Mouse (Mus musculus): ENCODE measurements around the gene Mok. TPM values are rescaled to one million over a fixed set of nuclear protein-coding genes. Genes with fewer than 3 reads are reported as not detected.

Mok gene
- polyA plus RNA-seq, 1 experiment: 3.3 TPM

DNA sequence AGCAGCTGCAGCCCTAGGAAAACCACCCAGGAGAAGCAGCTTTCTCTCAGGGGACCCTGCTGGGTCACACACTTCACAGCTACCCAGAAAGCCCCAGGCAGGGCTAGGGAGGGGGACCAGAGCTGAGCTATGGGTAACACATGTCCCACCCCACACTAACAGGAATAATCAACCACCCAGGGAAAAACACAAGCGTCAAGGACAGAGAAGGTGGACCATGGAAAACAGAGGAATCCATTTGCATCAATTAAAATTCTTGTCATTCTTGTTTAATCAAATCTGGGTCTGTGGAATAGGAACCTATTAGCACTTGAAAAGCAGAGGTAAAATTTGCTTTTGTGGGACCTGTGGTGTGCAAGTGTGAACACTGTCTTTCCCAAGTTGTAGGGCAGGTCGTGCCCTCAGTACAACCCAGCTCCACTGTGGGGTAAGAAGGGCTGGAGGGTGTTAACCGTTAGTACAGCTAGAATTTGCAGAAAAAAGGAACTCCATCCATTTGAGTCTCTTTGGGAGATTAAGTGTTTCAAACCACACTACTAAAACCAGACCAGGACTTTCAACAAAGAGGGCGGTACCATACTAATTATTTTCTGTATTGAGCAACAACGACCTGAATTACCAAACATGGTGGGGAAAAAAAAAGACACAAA, 3.4 kb downstream of the Mok start:
- Histone ChIP-seq H3K4me2 (ENCODE audit: low read depth) (no peak overlapping the region), H3K79me2 (ENCODE audit: control insufficient read depth, insufficient read depth) (no peaks in the 10 kb centered on the region)
- no peak for TF ChIP-seq USF1 (IDR thresholded peaks at IDR 0.05; ENCODE audit: low read depth)
- no peak for TF ChIP-seq MYOD1 (IDR thresholded peaks at IDR 0.05; ENCODE audit: control insufficient read depth in 1 of 3, insufficient read length in 2 of 3, low read depth in 2 of 3)
- TF ChIP-seq POLR2AphosphoS2 (IDR thresholded peaks at IDR 0.05; ENCODE audit: insufficient read length, low read depth): no peak
- no peak for TF ChIP-seq MYOG (IDR thresholded peaks at IDR 0.05; ENCODE audit: control insufficient read depth in 1 of 3, insufficient read depth in 1 of 3, insufficient read length in 2 of 3, low read depth in 2 of 3)
- no peak for TF ChIP-seq TCF12 (IDR thresholded peaks at IDR 0.05; ENCODE audit: insufficient read depth, poor library complexity, severe bottlenecking)
- TF ChIP-seq MAX (IDR thresholded peaks at IDR 0.05; ENCODE audit: low read depth): no peak
- TF ChIP-seq POLR2A (IDR thresholded peaks at IDR 0.05; ENCODE audit: insufficient read length, low read depth): no peak
- no peak for TF ChIP-seq E2F4 (IDR thresholded peaks at IDR 0.05; ENCODE audit: insufficient read depth)
- TF ChIP-seq TCF3 (IDR thresholded peaks at IDR 0.05; ENCODE audit: insufficient read length, low read depth): no peak
- no peak for TF ChIP-seq SRF (IDR thresholded peaks at IDR 0.05; ENCODE audit: control insufficient read depth, insufficient read length, low read depth)
- TF ChIP-seq REST (IDR thresholded peaks at IDR 0.05; ENCODE audit: insufficient read depth, insufficient read length): no peak
- TF ChIP-seq CEBPB (IDR thresholded peaks at IDR 0.05; ENCODE audit: insufficient read depth, poor library complexity, severe bottlenecking): no peak

DNA sequence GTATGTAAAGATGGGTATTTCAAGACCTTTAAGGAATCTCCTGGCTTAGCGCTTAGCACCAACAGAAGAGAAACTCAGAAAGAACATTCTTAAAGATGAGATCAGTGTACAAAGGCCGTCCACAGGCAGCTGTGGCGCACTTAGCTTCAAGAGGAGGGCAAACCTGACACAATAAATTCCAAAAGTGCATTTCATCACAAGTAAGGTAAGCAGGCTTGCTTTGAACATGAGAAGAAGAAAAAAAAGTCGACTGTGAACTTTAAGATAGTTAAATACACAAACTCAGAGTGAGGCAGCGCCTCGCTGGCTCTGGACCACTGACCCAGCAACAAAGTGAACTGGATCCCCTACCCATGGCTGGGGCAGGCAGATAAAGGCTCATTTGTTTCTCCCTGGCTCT, 4.0 kb downstream of the Mok start:
- TF ChIP-seq CEBPB (IDR thresholded peaks at IDR 0.05; ENCODE audit: insufficient read depth, poor library complexity, severe bottlenecking) (no peak), USF1 (IDR thresholded peaks at IDR 0.05; ENCODE audit: low read depth) (no peak), SRF (IDR thresholded peaks at IDR 0.05; ENCODE audit: control insufficient read depth, insufficient read length, low read depth) (no peak), E2F4 (IDR thresholded peaks at IDR 0.05; ENCODE audit: insufficient read depth) (no peak), TCF12 (IDR thresholded peaks at IDR 0.05; ENCODE audit: insufficient read depth, poor library complexity, severe bottlenecking) (no peak), MAX (IDR thresholded peaks at IDR 0.05; ENCODE audit: low read depth) (no peak), MYOD1 (IDR thresholded peaks at IDR 0.05; ENCODE audit: control insufficient read depth in 1 of 3, insufficient read length in 2 of 3, low read depth in 2 of 3) (no peak), POLR2A (IDR thresholded peaks at IDR 0.05; ENCODE audit: insufficient read length, low read depth) (no peak), MYOG (IDR thresholded peaks at IDR 0.05; ENCODE audit: control insufficient read depth in 1 of 3, insufficient read depth in 1 of 3, insufficient read length in 2 of 3, low read depth in 2 of 3) (no peak), POLR2AphosphoS2 (IDR thresholded peaks at IDR 0.05; ENCODE audit: insufficient read length, low read depth) (no peak), TCF3 (IDR thresholded peaks at IDR 0.05; ENCODE audit: insufficient read length, low read depth) (no peak), REST (IDR thresholded peaks at IDR 0.05; ENCODE audit: insufficient read depth, insufficient read length) (no peak)
- Histone ChIP-seq H3ac (ENCODE audit: control insufficient read depth, insufficient read length) (no peak overlapping the region), H3K4me3 (no peak overlapping the region), H3K36me3 (ENCODE audit: control insufficient read depth, insufficient read depth) (no peaks in the 10 kb centered on the region), H3K27me3 (ENCODE audit: control insufficient read depth, insufficient read depth, insufficient read length) (no peaks in the 10 kb centered on the region), H3K4me2 (ENCODE audit: low read depth) (peak overlapping the region; percentile 15), H3K79me2 (ENCODE audit: control insufficient read depth, insufficient read depth) (no peaks in the 10 kb centered on the region)

More for the DNA sequence above, 3.4 kb downstream of the Mok start:
- H3K36me3 ChIP-seq (ENCODE audit: control insufficient read depth, insufficient read depth): no peaks in the 10 kb centered on the region
- H3K4me3 ChIP-seq: no peak overlapping the region
- no peak overlapping the region for H3ac ChIP-seq (ENCODE audit: control insufficient read depth, insufficient read length)
- H3K27me3 ChIP-seq (ENCODE audit: control insufficient read depth, insufficient read depth, insufficient read length): no peaks in the 10 kb centered on the region

- H3K27me3 ChIP-seq (ENCODE audit: control insufficient read depth, insufficient read depth, insufficient read length): no peaks in the 10 kb centered on the region
- no peak for TF ChIP-seq MYOG (IDR thresholded peaks at IDR 0.05; ENCODE audit: control insufficient read depth in 1 of 3, insufficient read depth in 1 of 3, insufficient read length in 2 of 3, low read depth in 2 of 3)
- no peak for TF ChIP-seq MYOD1 (IDR thresholded peaks at IDR 0.05; ENCODE audit: control insufficient read depth in 1 of 3, insufficient read length in 2 of 3, low read depth in 2 of 3)
- TF ChIP-seq CEBPB (IDR thresholded peaks at IDR 0.05; ENCODE audit: insufficient read depth, poor library complexity, severe bottlenecking): no peak
- TF ChIP-seq SRF (IDR thresholded peaks at IDR 0.05; ENCODE audit: control insufficient read depth, insufficient read length, low read depth): no peak
- TF ChIP-seq POLR2A (IDR thresholded peaks at IDR 0.05; ENCODE audit: insufficient read length, low read depth): no peak
- no peak for TF ChIP-seq E2F4 (IDR thresholded peaks at IDR 0.05; ENCODE audit: insufficient read depth)
- no peak for TF ChIP-seq REST (IDR thresholded peaks at IDR 0.05; ENCODE audit: insufficient read depth, insufficient read length)
- TF ChIP-seq MAX (IDR thresholded peaks at IDR 0.05; ENCODE audit: low read depth): no peak
- TF ChIP-seq TCF3 (IDR thresholded peaks at IDR 0.05; ENCODE audit: insufficient read length, low read depth): no peak
- TF ChIP-seq USF1 (IDR thresholded peaks at IDR 0.05; ENCODE audit: low read depth): no peak
- TF ChIP-seq TCF12 (IDR thresholded peaks at IDR 0.05; ENCODE audit: insufficient read depth, poor library complexity, severe bottlenecking): no peak
- no peaks in the 10 kb centered on the region for H3K79me2 ChIP-seq (ENCODE audit: control insufficient read depth, insufficient read depth)
- no peak overlapping the region for H3K4me3 ChIP-seq
- H3K36me3 ChIP-seq (ENCODE audit: control insufficient read depth, insufficient read depth): no peaks in the 10 kb centered on the region
- no peak overlapping the region for H3ac ChIP-seq (ENCODE audit: control insufficient read depth, insufficient read length)
- no peak overlapping the region for H3K4me2 ChIP-seq (ENCODE audit: low read depth)
Measured at GRCm38 (mm10) chr12:110835182-110835581, 5.6 kb downstream of the Mok start.

DNA sequence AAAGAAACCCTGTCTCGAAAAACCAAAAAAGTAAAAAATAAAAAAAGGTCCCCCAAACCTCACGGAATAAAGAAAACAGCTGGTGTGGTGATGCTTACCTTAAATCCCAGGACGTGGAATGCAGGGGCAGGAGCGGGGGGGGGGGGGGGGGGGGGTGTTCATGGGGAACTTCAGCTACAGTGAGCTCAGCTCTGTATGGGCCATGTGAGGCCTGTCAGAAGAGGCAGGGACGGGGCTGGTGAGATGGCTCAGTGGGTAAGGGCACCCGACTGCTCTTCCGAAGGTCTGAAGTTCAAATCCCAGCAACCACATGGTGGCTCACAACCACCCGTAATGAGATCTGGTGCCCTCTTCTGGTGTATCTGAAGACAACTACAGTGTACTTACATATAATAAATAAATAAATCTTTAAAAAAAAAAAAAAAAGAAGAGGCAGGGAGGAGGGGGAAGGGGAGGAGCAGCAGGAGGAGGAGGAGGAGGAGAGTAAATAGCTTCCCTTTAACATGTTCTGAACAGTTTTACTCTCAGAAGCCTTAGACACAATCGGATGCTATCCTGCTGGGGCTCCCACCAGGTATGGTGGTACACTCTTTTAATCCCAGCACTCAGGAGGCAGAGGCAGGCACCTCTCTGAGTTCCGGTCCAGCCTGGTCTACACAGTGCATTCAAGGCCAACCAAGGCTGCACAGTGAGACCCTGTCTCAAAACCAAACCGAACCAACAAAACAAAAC, 10.3 kb downstream of the Mok start:
- no peaks in the 10 kb centered on the region for H3K79me2 ChIP-seq (ENCODE audit: control insufficient read depth, insufficient read depth)
- no peak overlapping the region for H3K4me3 ChIP-seq
- no peaks in the 10 kb centered on the region for H3K27me3 ChIP-seq (ENCODE audit: control insufficient read depth, insufficient read depth, insufficient read length)
- H3ac ChIP-seq (ENCODE audit: control insufficient read depth, insufficient read length): no peak overlapping the region
- no peak overlapping the region for H3K4me2 ChIP-seq (ENCODE audit: low read depth)
- TF ChIP-seq POLR2AphosphoS2 (IDR thresholded peaks at IDR 0.05; ENCODE audit: insufficient read length, low read depth) (no peak), MYOG (IDR thresholded peaks at IDR 0.05; ENCODE audit: control insufficient read depth in 1 of 3, insufficient read depth in 1 of 3, insufficient read length in 2 of 3, low read depth in 2 of 3) (no peak), USF1 (IDR thresholded peaks at IDR 0.05; ENCODE audit: low read depth) (no peak), MYOD1 (IDR thresholded peaks at IDR 0.05; ENCODE audit: control insufficient read depth in 1 of 3, insufficient read length in 2 of 3, low read depth in 2 of 3) (no peak), TCF3 (IDR thresholded peaks at IDR 0.05; ENCODE audit: insufficient read length, low read depth) (no peak), CEBPB (IDR thresholded peaks at IDR 0.05; ENCODE audit: insufficient read depth, poor library complexity, severe bottlenecking) (no peak), E2F4 (IDR thresholded peaks at IDR 0.05; ENCODE audit: insufficient read depth) (no peak), TCF12 (IDR thresholded peaks at IDR 0.05; ENCODE audit: insufficient read depth, poor library complexity, severe bottlenecking) (no peak), REST (IDR thresholded peaks at IDR 0.05; ENCODE audit: insufficient read depth, insufficient read length) (no peak), SRF (IDR thresholded peaks at IDR 0.05; ENCODE audit: control insufficient read depth, insufficient read length, low read depth) (no peak), MAX (IDR thresholded peaks at IDR 0.05; ENCODE audit: low read depth) (no peak), POLR2A (IDR thresholded peaks at IDR 0.05; ENCODE audit: insufficient read length, low read depth) (no peak)
- H3K36me3 ChIP-seq (ENCODE audit: control insufficient read depth, insufficient read depth): no peaks in the 10 kb centered on the region
